Mouse (Mus musculus) thymus, adult 2 months (tissue): Measurements from ENCODE around the gene Dyrk1a.

Experiments used
- CTCF ChIP-seq: fragments of 200-500 bp; IDR thresholded peaks from 2 replicates; pipeline ENCODE4 v1.5.1; 2012; ENCODE audit warnings: mild to moderate bottlenecking, control low read depth, low read length, moderate library complexity, borderline replicate concordance; ENCODE audit not compliant: control insufficient read depth, poor library complexity, insufficient read depth; ENCODE audit errors: extremely low read depth
- POLR2A ChIP-seq: fragments of 200-500 bp; IDR thresholded peaks from 2 replicates; pipeline ENCODE4 v1.6.1; 2012; ENCODE audit warnings: mild to moderate bottlenecking, low read length, control low read depth, moderate library complexity; ENCODE audit not compliant: control insufficient read depth, poor library complexity, insufficient read depth; ENCODE audit errors: extremely low read depth

- TF ChIP-seq POLR2A (no peak), CTCF (no peak)
Measured at GRCm38 (mm10) chr16:94641799-94642198, 72.0 kb downstream of the Dyrk1a start.
